Mouse (Mus musculus) adipose tissue, adult 10 weeks (tissue): ENCODE measurements around the gene Pdxk. TPM values are rescaled to one million over a fixed set of nuclear protein-coding genes. Genes with fewer than 3 reads are reported as not detected.

Source experiments
- polyA plus RNA-seq: library from polyadenylated mRNA; stranded (reverse); fragments of 350-450 nt; fragmentation: Illumina TruSeq; extraction: RNeasy Lipid Tissue Mini Kit (QIAGEN cat#74804); gene quantifications from one replicate; pipeline ENCODE4 v1.2.3, GENCODE M21; 2014; ENCODE audit warnings: low read depth, low replicate concordance

Gene Pdxk
- 53.0 TPM for polyA plus RNA-seq

DNA sequence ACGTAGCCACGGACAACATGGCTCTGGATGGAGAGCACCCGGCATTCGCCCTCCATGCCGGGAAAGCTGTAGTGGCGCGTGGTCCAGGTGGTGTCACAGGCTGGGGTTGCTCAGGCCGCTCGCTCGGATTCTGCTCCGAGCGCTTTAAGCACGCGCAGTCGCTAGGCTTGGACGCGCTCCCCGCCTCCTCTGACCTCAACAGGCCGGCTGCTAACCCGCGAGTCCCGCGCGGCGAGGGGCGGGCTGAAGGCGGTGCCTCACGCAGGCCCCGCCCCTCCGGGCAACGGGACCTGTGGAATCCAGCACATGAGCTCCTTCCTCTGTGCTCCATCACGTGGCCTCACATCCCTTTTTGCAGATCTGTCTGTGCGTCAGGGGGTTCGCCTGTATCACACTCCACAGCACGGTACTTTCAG lies at the start of gene Pdxk:
TSS of gene Pdxk (minus strand) at position 184 of the 416 bp plus-strand sequence.

DNA sequence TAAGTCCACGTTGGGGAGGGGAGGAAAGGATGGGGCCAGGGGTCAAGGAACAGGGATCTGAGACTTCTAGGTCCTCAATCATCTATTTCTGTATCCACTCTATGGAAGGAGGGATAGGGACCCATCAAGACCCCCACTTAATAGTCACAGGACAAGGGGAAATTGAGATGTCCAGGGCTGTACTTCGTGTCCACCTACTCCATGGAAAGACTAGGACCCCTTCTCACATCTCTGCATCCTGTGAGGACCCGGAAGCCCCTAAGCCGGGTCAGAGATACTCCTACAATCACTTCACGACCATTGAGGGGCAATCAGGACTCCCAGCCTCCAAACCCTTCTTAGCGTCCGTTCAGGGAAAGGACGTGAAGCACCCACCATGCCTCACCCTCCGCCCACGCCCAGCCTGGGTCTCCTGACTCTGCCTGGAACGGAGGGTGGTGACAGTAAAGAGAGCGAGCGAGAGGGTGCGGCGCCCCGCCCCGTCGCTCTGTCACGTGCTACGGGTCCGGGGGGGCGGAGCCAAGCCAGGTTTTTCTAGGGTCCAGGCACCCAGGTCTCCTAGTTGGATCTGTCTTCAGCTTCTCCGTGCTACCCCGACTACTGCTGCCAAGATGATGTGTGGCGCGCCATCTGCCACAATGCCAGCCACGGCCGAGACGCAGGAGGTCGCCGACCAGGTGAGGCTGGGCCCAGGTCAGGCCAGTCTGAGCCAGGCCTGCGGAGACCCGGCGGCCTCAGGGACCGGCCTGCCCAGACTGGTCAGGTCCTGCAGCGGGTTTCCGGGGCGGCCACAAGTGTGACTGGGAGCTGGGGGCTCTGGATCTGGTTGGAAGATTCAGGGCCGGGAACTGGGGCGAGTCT lies 39.4 kb downstream of the Pdxk start, which contains the start of gene Cstb:
TSS of gene Cstb (plus strand) at position 489 of the 861 bp plus-strand sequence.

DNA sequence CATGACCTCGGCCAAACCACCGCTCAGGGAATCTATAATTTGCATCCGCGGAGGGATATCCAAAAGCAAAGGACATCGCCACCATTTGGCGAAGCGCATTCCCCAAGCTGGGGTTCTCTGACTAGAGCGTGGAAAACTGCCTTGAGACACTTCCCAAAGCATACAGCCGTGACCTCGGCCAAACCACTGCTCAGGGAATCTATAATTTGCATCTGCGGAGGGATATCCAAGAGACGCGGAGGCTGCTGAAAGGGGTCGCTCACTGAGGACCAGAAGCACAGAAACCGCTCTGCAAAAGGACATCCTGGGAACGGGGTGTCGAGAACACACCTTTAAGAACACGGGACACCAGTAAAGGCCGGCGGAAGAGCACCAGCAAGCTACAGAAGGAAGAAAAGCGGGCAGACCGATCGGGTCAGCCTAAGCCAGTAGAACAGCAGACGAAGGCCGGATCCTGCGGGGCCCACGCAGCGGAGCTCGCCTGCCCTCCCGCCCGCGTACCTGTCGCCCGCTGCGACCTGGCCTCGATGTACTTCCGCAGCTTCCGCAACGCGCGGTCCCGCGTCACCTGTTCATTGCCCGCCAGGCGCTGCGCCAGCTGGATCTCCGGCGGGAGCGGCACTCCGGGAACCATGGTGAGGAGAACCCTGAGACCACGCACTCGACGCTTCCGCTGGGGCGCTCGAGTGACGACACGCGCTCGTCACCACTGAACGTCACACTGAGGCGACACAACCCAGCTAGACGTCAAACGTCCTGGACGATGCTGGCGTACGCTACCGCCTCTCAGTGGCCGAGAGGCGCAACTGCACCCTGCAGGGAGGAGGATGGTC lies 52.2 kb downstream of the Pdxk start, which contains the start of gene Rrp1:
TSS of gene Rrp1 (minus strand) at position 725 of the 833 bp plus-strand sequence.

Other genes starting within 250 kb of the Pdxk start
- 38.6 TPM for gene Trappc10, start 220.3 kb downstream of the Pdxk start, polyA plus RNA-seq
- gene Agpat3, start 112.5 kb downstream of the Pdxk start, polyA plus RNA-seq: 234 TPM
- gene Rrp1, start 51.9 kb downstream of the Pdxk start, polyA plus RNA-seq: 190 TPM
- gene Cstb, start 39.3 kb downstream of the Pdxk start, polyA plus RNA-seq: 230 TPM
- gene Olfr1358, start 52.5 kb upstream of the Pdxk start, polyA plus RNA-seq: not detected
- 62.0 TPM for gene Ilvbl, start 109.4 kb upstream of the Pdxk start, polyA plus RNA-seq
- gene Syde1, start 127.0 kb upstream of the Pdxk start, polyA plus RNA-seq: 18.3 TPM
- gene Olfr1357, start 153.1 kb upstream of the Pdxk start, polyA plus RNA-seq: not detected